ENCODE assay signal across 7 mouse cellular contexts in genomic region chr17:33999341-34000149, GRCm38 (mm10). TPM values are rescaled to one million over a fixed set of nuclear protein-coding genes. Genes with fewer than 3 reads are reported as not detected.
A peak's percentile ranks its signal among the peaks of the same experiment; 100 is the strongest.
DNase-seq lines count a peak whose midpoint lies in the region; ATAC-seq and TF ChIP-seq lines count a peak whose summit lies in the region.

No protein-coding gene starts in this region.

- peak overlapping the region; percentile 38; the same call in 1 of the 2 replicates for H3K4me3 ChIP-seq in G1E (ENCODE audit: low read depth, low read length)
- H3K4me3 ChIP-seq in forebrain, embryonic 14.5 days (ENCODE audit: low read depth, low read length) = peak overlapping the region; percentile 46
- peak overlapping the region; percentile 60 for H3K4me3 ChIP-seq in lung, embryonic 16.5 days (ENCODE audit: low read length)
- peak overlapping the region; percentile 49 for H3K4me3 ChIP-seq in stomach, embryonic 14.5 days (ENCODE audit: low read depth, low read length)

- no peak overlapping the region for H3K27ac ChIP-seq in forebrain, embryonic 14.5 days (ENCODE audit: low read depth, low read length)
- no peak overlapping the region for H3K27ac ChIP-seq in lung, embryonic 16.5 days (ENCODE audit: low read length)
- H3K27ac ChIP-seq in stomach, embryonic 14.5 days (ENCODE audit: low read length) = no peak overlapping the region

- H3K9me3 ChIP-seq in G1E (replicated peaks) = peaks cover 12% of the 10 kb centered on the region
- no peaks in the 10 kb centered on the region for H3K9me3 ChIP-seq in forebrain, embryonic 14.5 days (replicated peaks; ENCODE audit: control insufficient read depth, low read length)
- H3K9me3 ChIP-seq in lung, embryonic 16.5 days (ENCODE audit: control insufficient read depth, low read length) = no peaks in the 10 kb centered on the region
- no peaks in the 10 kb centered on the region for H3K9me3 ChIP-seq in stomach, embryonic 14.5 days (ENCODE audit: control insufficient read depth, low read depth, low read length)

- no peaks in the 10 kb centered on the region for H3K36me3 ChIP-seq in G1E (replicated peaks)
- H3K36me3 ChIP-seq in forebrain, embryonic 14.5 days (ENCODE audit: control insufficient read depth, insufficient read depth, low read length) = no peaks in the 10 kb centered on the region
- H3K36me3 ChIP-seq in lung, embryonic 16.5 days (ENCODE audit: control insufficient read depth, insufficient read depth, low read length) = no peaks in the 10 kb centered on the region
- no peaks in the 10 kb centered on the region for H3K36me3 ChIP-seq in stomach, embryonic 14.5 days (ENCODE audit: control insufficient read depth, insufficient read depth, low read length)

- WGBS in forebrain, embryonic 14.5 days = 2% methylated on average over 86 of the region's 87 CpGs
- 1% methylated on average over 86 of the region's 87 CpGs for WGBS in lung, embryonic 16.5 days
- WGBS in stomach, embryonic 14.5 days = 3% methylated on average over 80 of the region's 87 CpGs

- peak overlapping the region; percentile 59 for H3K9ac ChIP-seq in forebrain, embryonic 14.5 days (ENCODE audit: low read length)
- H3K9ac ChIP-seq in lung, embryonic 16.5 days (ENCODE audit: low read length) = peak overlapping the region; percentile 68
- H3K9ac ChIP-seq in stomach, embryonic 14.5 days (replicated peaks; ENCODE audit: low read depth, low read length) = peak overlapping the region; percentile 33; the same call in 1 of the 2 replicates

- ATAC-seq in G1E (ENCODE audit: extremely low read depth, insufficient number of reproducible peaks, low FRiP score, poor library complexity, severe bottlenecking) = no peak
- ATAC-seq in forebrain, embryonic 14.5 days = no peak
- ATAC-seq in lung, embryonic 16.5 days (ENCODE audit: low read depth) = peak; percentile 51
- peak; percentile 14; the same call in 1 of the 2 replicates for ATAC-seq in stomach, embryonic 14.5 days (ENCODE audit: insufficient number of reproducible peaks, insufficient read depth, low FRiP score, low read depth)
- ATAC-seq in granulocyte monocyte progenitor cell, adult 5-6 weeks (replicated peaks; ENCODE audit: poor library complexity, severe bottlenecking) = no peak

- H3K4me1 ChIP-seq in G1E (ENCODE audit: insufficient read depth, low read depth, low read length) = no peaks in the 10 kb centered on the region
- H3K4me1 ChIP-seq in forebrain, embryonic 14.5 days (ENCODE audit: control insufficient read depth, insufficient read depth, low read length) = peaks cover 6% of the 10 kb centered on the region; the same call in 1 of the 2 replicates
- H3K4me1 ChIP-seq in lung, embryonic 16.5 days (replicated peaks; ENCODE audit: control insufficient read depth, insufficient read depth, low read length) = peaks cover 6% of the 10 kb centered on the region; the same call in 1 of the 2 replicates
- no peaks in the 10 kb centered on the region for H3K4me1 ChIP-seq in stomach, embryonic 14.5 days (ENCODE audit: control insufficient read depth, insufficient read depth, low read length)

- peak overlapping the region; percentile 91 for H3K4me2 ChIP-seq in forebrain, embryonic 14.5 days (ENCODE audit: low read length)
- peak overlapping the region; percentile 94 for H3K4me2 ChIP-seq in lung, embryonic 16.5 days (ENCODE audit: low read depth, low read length)
- H3K4me2 ChIP-seq in stomach, embryonic 14.5 days (replicated peaks; ENCODE audit: low read depth, low read length) = peak overlapping the region; percentile 98

- peak; percentile 68 for DNase-seq in CD4-positive helper T cell, adult 2 months (ENCODE audit: low read depth, low spot score)
- no peak for DNase-seq in G1E (ENCODE audit: low spot score)
- DNase-seq in forebrain, embryonic 14.5 days (ENCODE audit: low spot score) = no peak
- peak; percentile 45 for DNase-seq in kidney, adult 18-20 months

- peaks cover 27% of the 10 kb centered on the region for H3K27me3 ChIP-seq in G1E (ENCODE audit: insufficient read depth, low read length)
- H3K27me3 ChIP-seq in forebrain, embryonic 14.5 days (replicated peaks; ENCODE audit: control insufficient read depth, insufficient read depth, low read length) = 0 out of 2 replicates have a peak, but pooled peaks cover 11% of the 10 kb centered on the region
- peaks cover 18% of the 10 kb centered on the region for H3K27me3 ChIP-seq in lung, embryonic 16.5 days (ENCODE audit: control insufficient read depth, insufficient read depth, low read depth, low read length)
- H3K27me3 ChIP-seq in stomach, embryonic 14.5 days (ENCODE audit: control insufficient read depth, insufficient read depth, low read length) = peaks cover 8% of the 10 kb centered on the region; the same call in 1 of the 2 replicates

- TF ChIP-seq CTCF in G1E (IDR thresholded peaks at IDR 0.05; ENCODE audit: low read depth, low read length) = no peak

RNA-seq across cellular contexts. Expression of gene H2-K1, which starts 0.6 kb away (rescaled TPM):
- total RNA-seq in G1E (2014; fragmentation: Nextera tagmentation) (not detected in 2 replicates), G1E (2017) (0.16 and 0.23 TPM in 2 replicates)
- polyA plus RNA-seq in G1E (2012) = 0.58 and 0.74 TPM in 2 replicates
- polyA plus RNA-seq in forebrain, embryonic 14.5 days (2014; fragmentation: Nextera tagmentation; extraction: Ambion mirVana) = 11.6 and 14.2 TPM in 2 replicates
- 55.5 and 83.8 TPM in 2 replicates for polyA plus RNA-seq in lung, embryonic 16.5 days (2015; fragmentation: Nextera tagmentation; extraction: Ambion mirVana)
- polyA plus RNA-seq in stomach, embryonic 14.5 days (2014; fragmentation: Nextera tagmentation; extraction: Ambion mirVana) = 38.3 and 38.8 TPM in 2 replicates
- total RNA-seq in granulocyte monocyte progenitor cell, adult 5-6 weeks (2014; fragmentation: Nextera tagmentation) = 1,023 and 1,149 TPM in 2 replicates
- 564 and 822 TPM in 2 replicates for total RNA-seq in granulocyte monocyte progenitor cell, adult 5-6 weeks (2017)

RNA-seq across cellular contexts. Expression of gene Ring1, which starts 24.9 kb away (rescaled TPM):
- total RNA-seq in G1E (2014; fragmentation: Nextera tagmentation) (8.4 and 9.7 TPM in 2 replicates), G1E (2017) (10.9 and 13.1 TPM in 2 replicates)
- polyA plus RNA-seq in G1E (2012) = 46.4 and 59.9 TPM in 2 replicates
- 6.7 and 7.4 TPM in 2 replicates for polyA plus RNA-seq in forebrain, embryonic 14.5 days (2014; fragmentation: Nextera tagmentation; extraction: Ambion mirVana)
- polyA plus RNA-seq in lung, embryonic 16.5 days (2015; fragmentation: Nextera tagmentation; extraction: Ambion mirVana) = 15.0 and 15.2 TPM in 2 replicates
- polyA plus RNA-seq in stomach, embryonic 14.5 days (2014; fragmentation: Nextera tagmentation; extraction: Ambion mirVana) = 7.5 and 8.6 TPM in 2 replicates
- total RNA-seq in granulocyte monocyte progenitor cell, adult 5-6 weeks (2014; fragmentation: Nextera tagmentation) = 14.5 and 19.8 TPM in 2 replicates
- 9.9 and 14.0 TPM in 2 replicates for total RNA-seq in granulocyte monocyte progenitor cell, adult 5-6 weeks (2017)

RNA-seq across cellular contexts. Expression of gene H2-Ke6, which starts 28.3 kb away (rescaled TPM):
- 77.5 and 87.1 TPM in 2 replicates for total RNA-seq in G1E (2014; fragmentation: Nextera tagmentation)
- total RNA-seq in G1E (2017) = 44.7 and 45.9 TPM in 2 replicates
- 58.6 and 78.0 TPM in 2 replicates for polyA plus RNA-seq in G1E (2012)
- 60.2 and 75.4 TPM in 2 replicates for polyA plus RNA-seq in forebrain, embryonic 14.5 days (2014; fragmentation: Nextera tagmentation; extraction: Ambion mirVana)
- polyA plus RNA-seq in lung, embryonic 16.5 days (2015; fragmentation: Nextera tagmentation; extraction: Ambion mirVana) = 40.9 and 41.6 TPM in 2 replicates
- polyA plus RNA-seq in stomach, embryonic 14.5 days (2014; fragmentation: Nextera tagmentation; extraction: Ambion mirVana) = 41.7 and 44.9 TPM in 2 replicates
- total RNA-seq in granulocyte monocyte progenitor cell, adult 5-6 weeks (2014; fragmentation: Nextera tagmentation) = 35.4 and 67.3 TPM in 2 replicates
- 27.1 and 30.1 TPM in 2 replicates for total RNA-seq in granulocyte monocyte progenitor cell, adult 5-6 weeks (2017)

RNA-seq across cellular contexts. Expression of gene Slc39a7, which starts 31.9 kb away (rescaled TPM):
- total RNA-seq in G1E (2014; fragmentation: Nextera tagmentation) (16.9 and 17.5 TPM in 2 replicates), G1E (2017) (58.0 and 60.1 TPM in 2 replicates)
- polyA plus RNA-seq in G1E (2012) = 66.0 and 98.1 TPM in 2 replicates
- polyA plus RNA-seq in forebrain, embryonic 14.5 days (2014; fragmentation: Nextera tagmentation; extraction: Ambion mirVana) = 78.3 and 84.1 TPM in 2 replicates
- polyA plus RNA-seq in lung, embryonic 16.5 days (2015; fragmentation: Nextera tagmentation; extraction: Ambion mirVana) = 188 and 191 TPM in 2 replicates
- 81.3 and 91.7 TPM in 2 replicates for polyA plus RNA-seq in stomach, embryonic 14.5 days (2014; fragmentation: Nextera tagmentation; extraction: Ambion mirVana)
- 41.0 and 56.8 TPM in 2 replicates for total RNA-seq in granulocyte monocyte progenitor cell, adult 5-6 weeks (2014; fragmentation: Nextera tagmentation)
- 99.8 and 103 TPM in 2 replicates for total RNA-seq in granulocyte monocyte progenitor cell, adult 5-6 weeks (2017)

RNA-seq across cellular contexts. Expression of gene Rxrb, which starts 32.1 kb away (rescaled TPM):
- total RNA-seq in G1E (2014; fragmentation: Nextera tagmentation) = 27.7 and 29.7 TPM in 2 replicates
- total RNA-seq in G1E (2017) = 30.5 and 34.7 TPM in 2 replicates
- polyA plus RNA-seq in G1E (2012) = 175 and 211 TPM in 2 replicates
- polyA plus RNA-seq in forebrain, embryonic 14.5 days (2014; fragmentation: Nextera tagmentation; extraction: Ambion mirVana) = 21.4 and 27.7 TPM in 2 replicates
- polyA plus RNA-seq in lung, embryonic 16.5 days (2015; fragmentation: Nextera tagmentation; extraction: Ambion mirVana) = 49.6 and 49.9 TPM in 2 replicates
- 21.7 and 22.4 TPM in 2 replicates for polyA plus RNA-seq in stomach, embryonic 14.5 days (2014; fragmentation: Nextera tagmentation; extraction: Ambion mirVana)
- 51.0 and 55.4 TPM in 2 replicates for total RNA-seq in granulocyte monocyte progenitor cell, adult 5-6 weeks (2014; fragmentation: Nextera tagmentation)
- total RNA-seq in granulocyte monocyte progenitor cell, adult 5-6 weeks (2017) = 40.5 and 47.2 TPM in 2 replicates

Comparison
In these comparisons a context has a peak if more than half of its experiments do, and no peak if none do; other contexts are left out.
1. DNase-seq: peak in CD4-positive helper T cell, adult 2 months (single experiment) and kidney, adult 18-20 months (single experiment); none in G1E (single experiment) and forebrain, embryonic 14.5 days (single experiment).
2. ATAC-seq: peak in lung, embryonic 16.5 days (single experiment) and stomach, embryonic 14.5 days (single experiment); none in G1E (single experiment), forebrain, embryonic 14.5 days (single experiment) and granulocyte monocyte progenitor cell, adult 5-6 weeks (single experiment).
3. Peak in every context shown above with its lines, with median percentiles within 50 percentile points of each other: H3K4me3 ChIP-seq, H3K4me2 ChIP-seq and H3K9ac ChIP-seq.